Mouse (Mus musculus) G1E (cell line): Measurements from ENCODE around the gene Oard1.

Experiments used
- CTCF ChIP-seq: IDR thresholded peaks from 2 replicates; pipeline ENCODE4 v1.5.1; 2012; ENCODE audit warnings: low read depth, low read length, inconsistent platforms, mixed read lengths
- GATA1 ChIP-seq: IDR thresholded peaks from 2 replicates; pipeline ENCODE4 v1.6.1; 2012; ENCODE audit warnings: borderline replicate concordance, low read length, inconsistent platforms, mixed read lengths
- GATA2 ChIP-seq: IDR thresholded peaks from 2 replicates; pipeline ENCODE4 v1.6.1; 2012; ENCODE audit warnings: low read depth, low read length, inconsistent platforms, borderline replicate concordance
- TAL1 ChIP-seq: conservative IDR thresholded peaks from 2 replicates; pipeline ENCODE4 v1.6.1; 2012; ENCODE audit warnings: low read depth, low read length, inconsistent platforms, mixed read lengths

DNA sequence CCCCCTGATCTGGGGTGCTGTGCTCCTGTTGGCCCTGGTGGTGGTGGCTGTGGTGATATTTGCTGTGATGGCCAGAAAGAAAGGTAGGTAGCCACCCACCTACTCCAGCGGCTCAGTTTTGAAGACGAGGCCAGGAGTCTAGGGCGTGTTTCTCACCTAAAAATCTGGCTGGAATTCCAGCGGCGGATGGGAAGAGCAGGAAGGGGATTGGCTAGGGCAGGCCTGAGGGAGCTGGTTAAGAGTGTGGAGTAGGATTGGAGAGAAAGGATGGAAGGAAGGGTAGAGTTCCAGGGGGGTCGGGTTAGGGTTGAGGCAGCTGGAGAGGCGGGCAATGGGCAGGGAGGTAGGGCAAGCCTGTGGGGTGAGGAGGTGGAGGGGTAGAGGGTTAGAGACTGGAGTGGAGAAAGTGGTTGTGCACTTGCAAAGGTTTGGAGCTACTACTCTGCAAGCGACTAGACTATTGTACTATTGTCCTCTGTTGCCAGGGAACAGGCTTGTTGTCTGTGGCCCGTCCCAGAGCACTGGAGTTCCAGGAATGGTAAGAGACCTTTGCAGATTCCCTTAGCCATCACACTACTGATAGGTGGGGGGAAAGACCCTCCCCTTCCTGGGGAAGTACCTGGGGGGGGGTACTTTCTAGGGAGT is 44.2 kb upstream of the Oard1 start:
- no peak for TF ChIP-seq TAL1
- no peak for TF ChIP-seq GATA1
- no peak for TF ChIP-seq CTCF
- TF ChIP-seq GATA2: no peak
